Mouse (Mus musculus) CH12.LX (cell line): ENCODE measurements around the gene Tmem140.

Experiments used
- CTCF ChIP-seq, 2 experiments: IDR thresholded peaks in 1 of 2; conservative IDR thresholded peaks in 1 of 2; 2 replicates each; pipeline ENCODE4 v1.5.1; 2011 to 2012; ENCODE audit warnings: low read depth in 2 of 2, low read length in 2 of 2, improper control_type of control experiment in 1 of 2, inconsistent platforms in 1 of 2, mild to moderate bottlenecking in 1 of 2, moderate library complexity in 1 of 2
- EP300 ChIP-seq: IDR thresholded peaks from 2 replicates; pipeline ENCODE4 v1.6.1; 2011; ENCODE audit warnings: low read length, improper control_type of control experiment
- IRF4 ChIP-seq: IDR thresholded peaks from 2 replicates; pipeline ENCODE4 v1.6.1; 2014; ENCODE audit warnings: low read depth, mild to moderate bottlenecking, inconsistent platforms, low read length, improper control_type of control experiment
- JUND ChIP-seq: conservative IDR thresholded peaks from 2 replicates; pipeline ENCODE4 v1.6.1; 2011; ENCODE audit warnings: low read depth, low read length, improper control_type of control experiment
- NELFE ChIP-seq: IDR thresholded peaks from 2 replicates; pipeline ENCODE4 v1.6.1; 2011; ENCODE audit warnings: low read depth, low read length, improper control_type of control experiment
- POLR2A ChIP-seq: IDR thresholded peaks from 2 replicates; pipeline ENCODE4 v1.6.1; 2011; ENCODE audit warnings: low read depth, mild to moderate bottlenecking, improper control_type of control experiment, low read length

- no peak for TF ChIP-seq EP300
- TF ChIP-seq POLR2A = no peak
- TF ChIP-seq CTCF (conservative IDR thresholded peaks at IDR 0.05 in 1 of 2, IDR thresholded peaks at IDR 0.05 in 1 of 2; ENCODE audit: low read depth in 2 of 2, low read length in 2 of 2) = no peak
- no peak for TF ChIP-seq NELFE
- no peak for TF ChIP-seq IRF4
- TF ChIP-seq JUND = no peak
Measured at GRCm38 (mm10) chr6:34902578-34902977, 39.6 kb downstream of the Tmem140 start.
